Mouse (Mus musculus): ENCODE measurements around the gene Scn3b. TPM values are rescaled to one million over a fixed set of nuclear protein-coding genes. Genes with fewer than 3 reads are reported as not detected.
A peak's percentile ranks its signal among the peaks of the same experiment; 100 is the strongest.

The Scn3b gene
- polyA plus RNA-seq (2011; ENCODE audit: insufficient read length, low read depth, missing spikeins): 2.2 and 3.2 TPM in 2 replicates

- TF ChIP-seq POLR2A (IDR thresholded peaks at IDR 0.05; ENCODE audit: low read depth, low read length): no peak
- TF ChIP-seq CTCF (IDR thresholded peaks at IDR 0.05; ENCODE audit: borderline replicate concordance, insufficient read depth, low read length): no peak
- Histone ChIP-seq H3K4me1 (ENCODE audit: control insufficient read depth, insufficient read depth, low read length) (0 out of 2 replicates have a peak, but pooled peaks cover 2% of the 10 kb centered on the region), H3K4me3 (ENCODE audit: insufficient read depth, low read length) (0 out of 2 replicates have a peak within 1 kb of the TSS, but pooled peaks have one; percentile 11), H3K27ac (ENCODE audit: insufficient read depth, low read length) (no peak within 1 kb of the TSS)
Observed at GRCm38 (mm10) chr9:40269103-40269861, at the start of gene Scn3b. Gene Scn3b, plus strand, starts transcription at chr9:40269217.

GRCm38 (mm10) chr9:40224289-40224688 lies 44.7 kb upstream of the Scn3b start:
- no peak for TF ChIP-seq POLR2A (IDR thresholded peaks at IDR 0.05; ENCODE audit: low read depth, low read length)
- no peak for TF ChIP-seq CTCF (IDR thresholded peaks at IDR 0.05; ENCODE audit: borderline replicate concordance, insufficient read depth, low read length)
- Histone ChIP-seq H3K4me3 (ENCODE audit: insufficient read depth, low read length) (no peak overlapping the region), H3K4me1 (ENCODE audit: control insufficient read depth, insufficient read depth, low read length) (no peaks in the 10 kb centered on the region), H3K27ac (ENCODE audit: insufficient read depth, low read length) (no peak overlapping the region)

- TF ChIP-seq CTCF (IDR thresholded peaks at IDR 0.05; ENCODE audit: borderline replicate concordance, insufficient read depth, low read length) (no peak), POLR2A (IDR thresholded peaks at IDR 0.05; ENCODE audit: low read depth, low read length) (no peak)
- H3K4me3 ChIP-seq (ENCODE audit: insufficient read depth, low read length): no peak overlapping the region
- no peaks in the 10 kb centered on the region for H3K4me1 ChIP-seq (ENCODE audit: control insufficient read depth, insufficient read depth, low read length)
- H3K27ac ChIP-seq (ENCODE audit: insufficient read depth, low read length): no peak overlapping the region
Observed at GRCm38 (mm10) chr9:40227874-40228789, 40.9 kb upstream of the Scn3b start.

- H3K27ac ChIP-seq (ENCODE audit: insufficient read depth, low read length): no peak overlapping the region
- TF ChIP-seq POLR2A (IDR thresholded peaks at IDR 0.05; ENCODE audit: low read depth, low read length) (no peak), CTCF (IDR thresholded peaks at IDR 0.05; ENCODE audit: borderline replicate concordance, insufficient read depth, low read length) (no peak)
- H3K4me3 ChIP-seq (ENCODE audit: insufficient read depth, low read length): no peak overlapping the region
- no peaks in the 10 kb centered on the region for H3K4me1 ChIP-seq (ENCODE audit: control insufficient read depth, insufficient read depth, low read length)
Observed at GRCm38 (mm10) chr9:40228804-40229331, 40.1 kb upstream of the Scn3b start.

GRCm38 (mm10) chr9:40229479-40229878 lies 39.5 kb upstream of the Scn3b start:
- TF ChIP-seq POLR2A (IDR thresholded peaks at IDR 0.05; ENCODE audit: low read depth, low read length) (no peak), CTCF (IDR thresholded peaks at IDR 0.05; ENCODE audit: borderline replicate concordance, insufficient read depth, low read length) (no peak)
- H3K4me3 ChIP-seq (ENCODE audit: insufficient read depth, low read length): no peak overlapping the region

GRCm38 (mm10) chr9:40231019-40231418 lies 38.0 kb upstream of the Scn3b start:
- Histone ChIP-seq H3K4me1 (ENCODE audit: control insufficient read depth, insufficient read depth, low read length) (no peaks in the 10 kb centered on the region), H3K4me3 (ENCODE audit: insufficient read depth, low read length) (no peak overlapping the region), H3K27ac (ENCODE audit: insufficient read depth, low read length) (no peak overlapping the region)
- no peak for TF ChIP-seq POLR2A (IDR thresholded peaks at IDR 0.05; ENCODE audit: low read depth, low read length)
- no peak for TF ChIP-seq CTCF (IDR thresholded peaks at IDR 0.05; ENCODE audit: borderline replicate concordance, insufficient read depth, low read length)

More at GRCm38 (mm10) chr9:40229479-40229878, 39.5 kb upstream of the Scn3b start:
- Histone ChIP-seq H3K4me1 (ENCODE audit: control insufficient read depth, insufficient read depth, low read length) (no peaks in the 10 kb centered on the region), H3K27ac (ENCODE audit: insufficient read depth, low read length) (no peak overlapping the region)

- no peak overlapping the region for H3K27ac ChIP-seq (ENCODE audit: insufficient read depth, low read length)
- no peaks in the 10 kb centered on the region for H3K4me1 ChIP-seq (ENCODE audit: control insufficient read depth, insufficient read depth, low read length)
- no peak overlapping the region for H3K4me3 ChIP-seq (ENCODE audit: insufficient read depth, low read length)
- TF ChIP-seq POLR2A (IDR thresholded peaks at IDR 0.05; ENCODE audit: low read depth, low read length) (no peak), CTCF (IDR thresholded peaks at IDR 0.05; ENCODE audit: borderline replicate concordance, insufficient read depth, low read length) (no peak)
Observed at GRCm38 (mm10) chr9:40234233-40235072, 34.6 kb upstream of the Scn3b start.

GRCm38 (mm10) chr9:40235220-40235619 lies 33.8 kb upstream of the Scn3b start:
- no peak for TF ChIP-seq POLR2A (IDR thresholded peaks at IDR 0.05; ENCODE audit: low read depth, low read length)
- no peak for TF ChIP-seq CTCF (IDR thresholded peaks at IDR 0.05; ENCODE audit: borderline replicate concordance, insufficient read depth, low read length)
- Histone ChIP-seq H3K4me3 (ENCODE audit: insufficient read depth, low read length) (no peak overlapping the region), H3K27ac (ENCODE audit: insufficient read depth, low read length) (no peak overlapping the region), H3K4me1 (ENCODE audit: control insufficient read depth, insufficient read depth, low read length) (no peaks in the 10 kb centered on the region)

- no peak overlapping the region for H3K27ac ChIP-seq (ENCODE audit: insufficient read depth, low read length)
- H3K4me1 ChIP-seq (ENCODE audit: control insufficient read depth, insufficient read depth, low read length): no peaks in the 10 kb centered on the region
- TF ChIP-seq POLR2A (IDR thresholded peaks at IDR 0.05; ENCODE audit: low read depth, low read length): no peak
- no peak for TF ChIP-seq CTCF (IDR thresholded peaks at IDR 0.05; ENCODE audit: borderline replicate concordance, insufficient read depth, low read length)
- no peak overlapping the region for H3K4me3 ChIP-seq (ENCODE audit: insufficient read depth, low read length)
Observed at GRCm38 (mm10) chr9:40239749-40240148, 29.3 kb upstream of the Scn3b start.

Measured in embryonic fibroblast, embryonic 13.5 days (primary cell).